Mouse (Mus musculus) spleen, adult 18-20 months (tissue): ENCODE data around the gene Bpnt1.
"Not testable (repeated sequence)": the region's sequence is repeated elsewhere in the genome, so short reads cannot be mapped to it uniquely, and the experiment has no call there.

Source experiments
- DNase-seq, 2 experiments: peaks; one replicate each; pipeline ENCODE4 v3.0.0; 2022; ENCODE audit warnings: mixed read lengths in 2 of 2

Gene Bpnt1

DNA sequence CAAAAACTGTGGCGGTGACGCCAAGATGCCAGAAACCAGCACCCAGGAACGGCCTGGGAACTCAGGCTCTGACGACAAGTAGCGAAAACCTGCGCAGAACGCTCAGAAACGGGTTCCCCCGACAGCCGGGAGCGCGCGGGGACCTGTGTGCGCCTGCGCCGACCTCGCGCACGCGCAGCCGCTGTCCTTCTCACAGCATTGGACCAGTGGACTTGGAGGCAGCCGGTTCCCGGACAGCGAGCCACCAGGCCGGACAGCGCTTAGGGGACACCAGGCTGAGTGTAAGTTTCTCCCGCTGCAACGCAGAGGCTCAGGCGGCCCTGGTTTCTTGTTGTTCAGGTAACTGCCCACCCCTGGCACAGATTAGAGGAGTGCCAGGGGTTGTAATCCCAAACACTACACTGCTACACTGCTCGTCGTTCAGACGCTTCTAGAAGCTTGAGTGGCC lies at the start of gene Bpnt1:
Gene Bpnt1 (plus strand): TSS at position 167 of the 448 bp plus-strand sequence.
- DNase-seq: peak; percentile 73 to 76

DNA sequence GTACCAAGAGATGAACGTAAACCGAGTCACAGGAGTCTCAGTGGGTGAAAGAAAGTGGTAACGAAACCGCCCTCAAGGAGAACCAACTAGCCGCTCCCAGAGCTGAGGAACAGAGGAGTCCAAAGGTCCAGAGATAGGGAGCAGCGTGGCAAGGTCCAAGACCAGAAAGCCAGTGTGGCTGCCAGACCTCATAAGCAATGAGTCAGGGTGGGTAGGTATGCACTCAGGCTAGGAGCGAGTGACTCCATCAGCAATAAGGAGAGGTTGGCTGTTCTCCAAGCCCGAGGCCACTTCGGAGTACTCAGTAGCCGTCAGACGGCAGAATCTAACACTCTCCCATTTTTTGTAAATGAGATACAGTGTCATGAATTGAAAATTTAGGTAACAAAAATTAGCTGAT lies 49.1 kb upstream of the Bpnt1 start:
- DNase-seq: no peak

DNA sequence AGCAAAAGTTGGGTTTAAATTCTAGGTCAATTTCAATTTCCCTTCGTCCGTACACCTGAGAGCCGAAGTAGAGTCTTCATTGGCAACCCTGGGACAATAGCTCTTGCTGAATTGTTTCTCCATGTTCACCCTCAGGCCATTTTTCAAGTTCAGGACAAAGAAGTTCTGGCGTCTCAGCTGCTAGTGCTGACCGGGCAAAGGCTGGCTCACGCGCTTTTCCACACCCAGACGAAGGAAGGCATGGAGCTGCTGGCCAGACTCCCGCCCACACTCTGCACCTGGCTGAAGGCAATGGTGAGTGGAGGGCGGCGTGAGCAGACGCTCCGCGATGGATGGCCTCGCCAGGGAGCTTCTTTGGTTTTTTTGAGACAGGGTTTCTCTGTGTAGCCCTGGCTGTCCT lies 48.7 kb upstream of the Bpnt1 start:
- no peak for DNase-seq

DNA sequence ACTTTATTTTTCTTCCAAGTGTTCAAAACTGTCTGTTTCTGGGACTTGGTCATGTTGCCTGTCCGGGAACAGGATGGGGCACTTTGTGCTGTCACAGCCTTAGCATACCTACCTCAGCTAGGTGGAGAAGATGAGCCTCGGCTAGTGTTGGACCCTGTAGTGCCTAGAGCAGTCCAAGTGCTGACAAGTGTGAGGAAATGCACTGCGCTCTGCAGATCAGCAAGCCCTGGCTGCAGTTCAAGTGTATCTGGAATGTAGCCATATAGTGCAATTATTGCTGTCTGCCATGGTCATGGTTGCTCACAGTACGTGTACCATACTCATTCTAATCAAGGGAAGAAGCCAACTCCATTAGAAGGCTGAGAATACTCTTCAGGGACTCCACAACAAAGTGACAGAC lies 47.2 kb upstream of the Bpnt1 start:
- no peak for DNase-seq

DNA sequence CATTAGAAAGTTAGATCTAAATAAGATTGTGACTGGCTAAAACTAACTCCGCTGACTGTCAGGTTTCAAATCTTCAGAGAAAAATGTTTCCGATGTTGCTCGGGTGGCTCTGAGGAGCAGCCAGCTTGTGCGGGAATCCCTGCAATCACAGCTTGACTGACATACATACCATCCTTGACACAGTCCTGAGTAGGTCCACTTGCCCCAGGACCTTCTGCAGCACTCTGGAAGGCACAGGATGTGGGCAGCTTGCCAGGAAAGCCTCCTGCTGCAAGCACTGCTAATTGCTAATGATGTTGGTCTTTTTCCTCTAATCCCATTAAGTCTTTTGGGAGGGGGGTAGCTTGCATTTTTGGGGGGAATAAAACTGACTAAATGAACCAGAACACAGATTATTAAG lies 46.8 kb upstream of the Bpnt1 start:
- no peak for DNase-seq

DNA sequence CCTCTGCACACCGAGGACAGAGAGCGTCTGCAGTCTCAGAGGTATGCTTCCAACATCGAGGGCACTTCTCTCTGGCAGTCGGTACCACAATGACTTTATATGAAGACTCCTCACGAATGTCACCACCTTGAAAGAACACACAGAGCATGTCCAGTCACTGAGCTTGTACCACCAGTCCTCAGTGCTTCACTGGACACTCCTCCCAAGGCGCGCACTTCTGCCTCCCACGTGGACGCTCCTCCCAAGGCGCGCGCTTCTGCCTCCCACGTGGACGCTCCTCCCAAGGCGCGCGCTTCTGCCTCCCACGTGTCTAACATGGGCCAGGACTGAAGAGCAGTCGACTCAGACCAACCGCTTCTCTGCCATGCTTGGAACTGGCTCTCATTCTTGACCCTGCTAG lies 44.9 kb upstream of the Bpnt1 start:
- DNase-seq: no peak

DNA sequence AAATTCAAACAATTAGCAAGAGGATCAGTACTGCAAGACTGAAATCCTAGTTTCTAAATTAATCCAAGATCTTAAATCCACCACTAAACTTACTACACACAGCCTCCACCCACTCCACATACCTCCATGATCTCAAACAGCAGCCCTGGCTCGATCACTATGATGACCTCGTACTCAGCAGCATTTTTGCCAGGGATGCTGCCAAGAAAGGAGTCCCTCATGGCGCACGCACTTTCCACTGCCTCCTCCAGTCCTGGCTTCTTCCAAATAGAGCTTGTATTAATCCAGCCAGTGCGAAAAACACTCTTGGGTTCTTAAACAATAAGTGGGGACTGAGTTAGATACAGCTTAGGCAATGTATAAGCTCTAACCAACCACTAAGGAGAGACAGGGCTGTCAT lies 42.7 kb upstream of the Bpnt1 start:
- DNase-seq: no peak

DNA sequence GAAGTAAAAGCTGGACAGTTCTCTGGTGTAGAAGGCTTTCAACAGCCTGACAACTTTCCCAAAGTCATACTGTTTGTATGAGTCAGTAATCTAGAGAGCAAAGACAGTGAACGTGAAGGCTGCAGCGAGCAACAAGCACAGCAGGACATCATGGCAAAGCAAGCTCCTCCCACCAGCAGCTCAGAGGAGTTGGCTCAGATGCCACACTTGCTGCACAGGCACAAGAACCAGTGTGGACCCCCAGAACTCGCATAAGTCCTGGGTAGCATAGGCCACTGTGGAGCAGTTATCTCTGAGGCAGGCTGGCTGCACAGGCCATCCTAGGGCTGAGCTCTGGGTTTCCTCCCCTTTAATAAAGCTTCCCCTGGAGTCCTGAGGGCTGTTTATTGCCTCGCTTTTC lies 40.6 kb upstream of the Bpnt1 start:
- DNase-seq: no peak

DNA sequence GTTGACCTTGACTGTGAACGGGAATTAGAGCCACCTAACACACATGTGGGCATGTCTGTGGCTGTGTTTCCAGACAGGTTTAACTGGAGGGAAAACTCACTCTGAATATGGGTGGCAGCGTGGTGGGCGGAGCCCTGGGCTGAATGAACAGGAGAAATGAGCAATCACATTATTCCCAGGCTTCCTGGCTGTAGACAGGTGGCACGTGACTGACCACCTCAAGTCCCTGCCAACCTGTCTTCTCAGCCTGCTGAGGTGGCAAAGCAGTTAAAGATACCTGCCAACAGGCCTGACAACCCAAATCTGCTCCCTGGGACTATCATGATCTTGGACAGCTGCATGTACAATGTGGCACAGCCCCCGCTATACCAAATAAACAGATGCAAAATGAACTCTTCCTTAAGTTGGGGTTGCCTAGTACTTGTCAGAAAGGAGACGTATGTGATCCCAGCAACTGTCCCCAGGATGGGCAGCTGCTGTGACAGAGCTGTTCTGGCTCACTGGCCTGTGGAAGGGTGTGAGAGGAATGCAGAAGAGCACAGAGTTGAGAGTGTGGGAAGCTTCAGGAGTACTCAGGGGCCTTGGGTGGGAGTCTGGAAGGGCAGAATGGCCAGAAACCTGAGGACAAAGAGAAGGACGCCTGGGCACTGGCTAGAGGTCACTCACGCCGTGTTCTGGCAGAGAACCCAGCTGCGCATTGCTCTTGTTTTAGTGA lies 39.1 kb upstream of the Bpnt1 start:
- DNase-seq: no peak

DNA sequence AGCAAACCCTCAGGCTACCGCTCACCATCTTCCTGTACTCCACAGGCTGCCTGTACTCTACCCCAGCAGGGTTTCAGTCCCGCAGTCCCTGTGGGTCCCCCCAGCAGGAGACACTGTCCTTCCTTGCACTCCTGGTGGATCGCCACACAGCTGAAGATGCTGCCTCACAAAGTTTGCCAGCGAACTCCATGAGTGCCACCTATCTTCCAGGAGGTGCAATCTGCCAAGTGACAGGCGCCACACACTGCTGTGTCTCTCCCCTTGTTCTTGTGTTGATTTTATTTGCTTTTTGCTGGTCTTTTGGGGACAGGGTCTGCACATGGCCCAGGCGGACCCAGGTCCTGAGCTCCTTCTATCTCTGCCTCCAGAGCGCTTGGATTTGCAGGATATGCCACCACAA lies 35.1 kb upstream of the Bpnt1 start:
- DNase-seq: no peak

DNA sequence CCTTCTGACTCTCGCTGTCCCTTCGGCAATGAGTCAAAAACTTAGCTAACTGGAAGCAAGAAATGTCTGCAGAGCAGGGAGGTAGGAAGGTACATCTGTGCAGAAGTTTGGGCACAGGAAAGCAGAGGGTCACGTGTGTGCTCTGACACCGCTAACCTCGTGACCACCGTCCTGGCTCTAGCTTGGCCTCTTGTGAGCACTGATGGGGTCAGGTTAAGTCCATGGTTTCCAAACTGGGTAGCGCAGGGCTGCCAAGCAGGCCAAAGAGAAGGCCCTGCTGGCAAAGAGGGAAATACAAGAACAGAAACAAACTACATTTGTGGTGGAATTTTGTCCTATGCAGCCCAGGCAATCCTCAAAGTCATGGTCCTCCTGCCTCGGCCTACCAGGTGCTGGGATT lies 33.5 kb upstream of the Bpnt1 start:
- no peak for DNase-seq

DNA sequence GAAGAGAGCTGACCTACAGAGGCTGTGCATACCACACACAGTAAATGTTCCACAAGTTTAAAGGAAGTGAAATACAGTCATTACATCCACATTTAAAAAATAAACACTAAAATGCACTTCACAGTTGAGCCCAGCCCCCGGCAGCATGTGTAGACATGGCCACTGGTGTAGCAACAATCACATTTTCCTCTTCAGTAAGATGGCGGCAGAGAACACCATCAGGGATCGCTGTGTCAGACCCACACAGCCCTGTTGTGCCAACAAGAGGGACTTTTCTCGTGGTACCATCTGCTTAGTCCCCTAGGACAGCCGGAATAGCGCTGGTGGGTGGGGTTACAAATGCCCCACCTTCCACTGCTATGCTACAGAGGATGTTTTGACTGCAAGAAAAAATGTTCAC lies 29.1 kb upstream of the Bpnt1 start:
- DNase-seq: no peak

DNA sequence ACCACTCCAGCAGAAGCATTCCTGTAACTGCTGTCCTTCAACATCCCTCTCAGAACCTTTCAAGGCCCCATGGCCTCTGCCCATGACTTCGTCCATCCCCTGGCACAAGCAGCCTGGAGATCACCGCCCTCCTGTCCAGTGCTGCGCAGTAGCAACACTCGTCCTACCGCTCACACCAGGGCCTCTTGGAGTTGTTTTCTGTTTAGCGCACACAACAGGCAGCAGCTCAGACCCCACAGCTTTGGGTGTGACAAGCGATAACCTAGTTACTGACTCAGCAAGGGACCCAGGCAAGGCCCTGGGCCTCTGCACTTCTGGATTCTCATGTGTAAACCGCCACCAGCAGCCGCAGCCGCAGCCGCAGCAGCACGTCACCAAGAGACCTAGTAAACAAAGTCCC lies 25.1 kb upstream of the Bpnt1 start:
- no peak for DNase-seq

DNA sequence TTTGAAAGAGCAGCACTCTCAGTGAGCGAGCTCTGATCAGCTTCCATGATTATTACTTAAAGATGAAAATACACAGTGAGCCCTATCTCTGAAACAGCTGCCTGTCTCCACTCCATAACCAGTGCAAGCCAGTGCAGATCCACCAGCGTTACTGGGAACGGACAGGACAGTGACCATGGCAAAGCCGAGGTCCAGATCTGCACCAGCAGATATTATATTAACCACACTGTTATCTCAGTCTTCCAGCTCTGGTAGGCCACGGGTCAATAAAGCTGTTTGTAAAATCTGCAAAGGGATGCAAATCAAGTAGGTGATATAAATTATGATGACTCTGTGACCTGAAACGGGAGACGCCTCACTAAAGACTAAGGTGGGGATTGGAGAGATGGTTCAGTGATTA lies 24.3 kb upstream of the Bpnt1 start:
- no peak for DNase-seq

DNA sequence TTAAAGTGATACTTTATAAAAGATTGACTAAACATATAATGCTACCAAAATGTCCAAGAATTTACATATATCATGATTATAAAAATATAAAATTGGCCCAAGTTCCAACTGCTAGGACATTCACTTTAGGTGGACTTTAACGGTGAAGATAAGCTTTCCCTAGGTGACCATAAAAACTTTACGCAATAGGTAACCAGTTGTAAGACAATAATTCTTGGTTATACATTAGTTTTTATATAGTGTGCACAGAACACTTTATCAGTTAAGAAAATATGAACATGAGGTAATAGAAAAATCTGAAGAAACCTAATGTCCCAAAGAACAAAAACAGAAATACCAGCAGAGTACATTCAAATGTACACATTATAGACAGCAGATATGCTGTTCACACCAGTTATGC lies 23.6 kb upstream of the Bpnt1 start:
- no peak for DNase-seq

DNA sequence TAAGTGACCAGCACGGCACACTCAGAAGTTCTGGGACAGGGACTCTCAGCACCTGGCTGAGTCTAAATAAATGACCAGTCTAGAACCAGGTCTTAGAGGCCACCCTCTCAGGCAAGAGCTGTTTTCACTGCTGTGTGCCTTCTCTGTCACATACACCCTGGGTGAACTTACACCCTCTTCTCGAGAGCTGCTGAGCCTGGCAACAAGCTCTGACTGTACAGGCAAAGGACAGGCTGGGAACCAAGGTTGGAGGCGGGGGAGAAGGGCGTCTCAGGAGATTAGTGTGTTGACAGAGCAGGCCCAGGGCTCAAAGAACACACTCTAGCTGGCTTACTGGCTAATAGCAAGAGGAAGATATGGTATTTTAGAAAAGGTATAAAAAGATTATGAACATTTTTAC lies 23.0 kb upstream of the Bpnt1 start:
- no peak for DNase-seq

DNA sequence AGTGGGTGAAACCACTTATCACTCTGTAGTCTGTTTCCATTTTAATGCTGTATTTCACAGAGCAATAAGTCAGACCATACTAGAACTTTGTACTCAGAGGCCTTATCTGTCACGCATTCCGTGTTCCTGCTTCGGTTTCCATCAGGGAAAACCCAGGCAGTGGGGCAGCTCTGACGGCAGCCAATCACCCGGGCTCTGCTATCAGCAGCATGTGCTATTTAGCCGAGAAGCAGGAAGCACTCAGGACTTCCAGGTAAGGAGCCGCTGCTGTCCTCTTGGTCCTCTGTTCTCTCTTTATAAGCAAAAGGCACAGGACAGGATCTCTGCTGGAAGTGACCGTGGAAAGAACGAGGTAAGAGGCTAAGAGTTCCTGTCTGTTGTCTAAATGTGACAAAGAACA lies 20.0 kb upstream of the Bpnt1 start:
- no peak for DNase-seq

DNA sequence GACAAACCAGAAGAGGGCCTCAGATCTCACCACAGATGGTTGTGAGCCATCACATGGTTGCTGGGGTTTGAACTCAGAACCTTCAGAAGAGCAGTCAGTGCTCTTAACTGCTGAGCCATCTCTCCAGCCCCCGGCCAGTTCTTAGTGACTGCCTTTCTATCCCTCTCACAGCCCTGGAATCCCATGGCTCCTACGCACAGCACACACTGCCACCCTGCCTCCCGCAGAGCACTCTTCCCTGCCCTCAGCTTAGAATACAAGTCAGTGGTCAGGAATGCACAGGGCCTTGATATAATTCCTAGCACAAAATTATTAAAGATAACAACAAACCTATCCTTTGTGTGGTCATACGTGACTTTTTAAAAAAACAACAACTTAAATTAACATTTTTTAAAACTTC lies 17.4 kb upstream of the Bpnt1 start:
- DNase-seq: no peak

DNA sequence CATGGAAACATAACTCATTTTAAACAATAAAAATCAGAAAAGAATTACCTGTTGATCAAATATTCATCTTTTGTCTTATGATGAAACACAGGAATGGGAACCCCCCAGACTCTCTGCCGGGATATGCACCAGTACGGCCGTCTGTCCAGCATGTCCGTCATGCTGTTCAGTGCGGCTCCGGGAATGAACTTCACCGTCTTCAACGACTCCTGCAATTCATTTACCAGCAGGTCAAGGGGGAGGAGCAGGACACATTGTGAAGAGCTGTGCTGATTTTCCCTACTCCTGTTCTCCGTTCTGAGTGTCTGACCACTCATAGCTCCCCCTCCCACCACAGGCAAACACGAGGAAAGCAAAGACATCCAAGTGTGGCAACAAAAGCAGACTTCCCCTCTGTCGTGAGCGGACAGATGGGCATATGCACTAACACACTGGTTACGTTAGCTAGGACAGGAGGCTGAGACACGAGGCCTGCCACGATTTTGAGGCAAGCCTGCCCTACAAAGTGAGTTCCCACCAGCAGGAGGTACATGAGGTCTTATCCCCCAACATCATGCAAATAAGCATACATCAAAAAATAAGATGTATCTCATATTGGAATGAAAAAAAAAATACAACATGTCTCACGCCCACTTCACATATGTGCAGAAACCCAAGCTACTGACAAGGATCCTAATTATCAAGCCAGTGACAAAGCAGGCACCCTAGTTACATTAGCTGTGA lies 15.9 kb upstream of the Bpnt1 start:
- DNase-seq: no peak

DNA sequence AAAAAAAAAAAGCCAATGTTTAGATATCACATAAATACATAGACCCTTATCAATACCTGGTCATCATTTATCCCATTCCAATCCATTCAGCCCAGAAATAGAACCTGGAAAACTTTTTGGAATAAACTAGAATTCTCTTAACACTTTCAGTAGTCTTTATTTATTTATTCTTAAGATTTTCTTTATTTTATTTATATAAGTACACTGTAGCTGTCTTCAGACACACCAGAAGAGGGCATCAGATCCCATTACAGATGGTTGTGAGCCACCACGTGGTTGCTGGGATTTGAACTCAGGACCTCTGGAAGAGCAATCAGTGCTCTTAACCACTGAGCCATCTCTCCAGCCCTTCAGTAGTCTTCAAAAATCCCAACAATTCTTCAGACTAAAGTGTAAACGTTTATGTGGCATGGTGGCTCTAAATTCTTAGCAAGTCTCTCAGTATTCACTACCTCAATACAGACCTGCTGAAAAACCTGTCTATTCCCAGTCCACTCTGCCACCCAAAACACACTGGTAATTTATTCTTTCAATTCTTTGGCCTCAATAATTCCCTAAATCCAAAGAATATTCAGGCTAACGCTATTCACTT lies 4.1 kb upstream of the Bpnt1 start:
- not testable (repeated sequence) for DNase-seq

DNA sequence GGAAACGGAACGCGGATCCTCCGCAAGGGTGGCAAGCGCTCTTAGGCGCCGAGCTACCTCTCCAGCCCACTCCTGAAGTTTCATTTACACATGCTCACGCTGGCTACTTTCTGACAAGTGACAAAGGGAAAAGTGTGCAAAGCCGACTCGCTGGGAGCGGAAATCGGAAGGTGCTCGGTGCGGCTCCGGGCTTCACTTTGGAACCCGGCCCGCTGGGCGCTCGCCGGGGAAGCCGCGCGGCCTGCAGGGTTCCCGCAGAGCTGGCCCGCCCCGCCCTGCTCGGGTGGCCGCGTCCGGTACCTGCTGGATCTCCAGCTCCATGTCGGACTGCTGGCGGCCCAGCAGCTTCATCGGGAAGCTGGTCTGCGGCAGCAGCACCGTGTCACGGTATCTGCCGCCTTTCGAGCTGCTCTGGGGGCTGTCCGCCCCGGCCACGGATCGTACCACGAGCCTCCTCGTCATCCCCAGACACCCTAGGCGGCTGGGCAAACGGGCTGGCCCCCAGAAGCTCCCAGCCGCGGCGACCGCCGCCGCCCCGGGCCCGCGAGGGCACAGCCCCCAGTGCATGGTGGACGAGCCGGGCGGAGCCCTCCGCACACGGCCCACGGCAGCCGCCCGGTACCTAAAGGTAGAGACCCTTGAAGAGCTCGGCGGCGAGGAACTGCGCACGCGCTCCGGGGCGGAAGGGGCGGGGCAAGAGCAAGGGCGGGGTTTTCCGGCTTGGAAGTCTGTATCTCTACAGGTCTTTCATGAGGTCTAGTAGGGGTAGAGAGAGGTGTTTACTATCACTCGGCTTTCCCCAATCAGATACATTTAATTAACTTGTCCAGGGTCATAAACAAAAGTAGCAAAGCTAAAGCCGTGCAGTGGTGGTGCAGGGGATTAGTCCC lies 3.0 kb upstream of the Bpnt1 start, which contains the start of gene Iars2:
Gene Iars2 (minus strand): TSS at position 676 of the 890 bp plus-strand sequence.
- peak; percentile 86 to 97 for DNase-seq

DNA sequence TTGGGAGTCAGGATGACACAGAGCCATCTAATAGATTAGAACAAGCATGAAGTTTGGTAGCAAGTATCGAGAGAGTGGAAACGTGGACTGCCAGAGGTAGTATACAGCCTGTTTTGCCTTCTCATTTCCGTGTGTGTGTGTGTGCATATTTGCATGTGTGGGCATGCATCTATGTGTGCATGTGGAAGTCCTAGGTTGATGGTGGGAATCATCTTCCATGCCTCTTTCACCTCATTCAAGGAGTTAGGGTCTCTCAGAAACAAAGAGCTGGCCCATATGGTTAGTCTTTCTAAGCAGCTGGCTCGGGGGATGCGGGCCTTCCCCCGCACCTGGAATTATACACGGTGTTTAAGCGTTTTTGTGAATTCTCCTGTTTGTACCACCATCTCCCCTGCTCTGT lies 2.1 kb upstream of the Bpnt1 start:
- no peak for DNase-seq

DNA sequence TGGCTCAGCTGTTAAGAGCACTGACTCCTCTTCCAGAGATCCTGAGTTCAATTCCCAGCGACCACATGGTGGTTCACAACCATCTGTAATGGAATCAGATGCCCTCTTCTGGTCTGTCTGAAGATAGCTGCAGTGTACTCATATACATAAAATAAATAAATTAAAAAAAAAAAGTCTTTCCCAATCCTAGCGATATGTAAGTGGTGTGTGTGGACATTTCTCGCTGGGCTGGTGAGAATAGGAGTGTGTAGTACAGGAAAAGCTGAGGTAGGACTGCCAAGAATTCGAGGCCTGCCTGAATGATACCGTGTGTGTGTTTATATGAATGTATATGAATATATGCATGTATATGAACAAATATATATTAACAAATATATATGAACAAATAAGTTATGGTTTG lies 585 bp upstream of the Bpnt1 start:
- DNase-seq: no peak
